Mouse (Mus musculus) MEL (cell line): ENCODE results near the gene Adcy7. TPM values are rescaled to one million over a fixed set of nuclear protein-coding genes. Genes with fewer than 3 reads are reported as not detected.

Experiments used
- DNase-seq: peaks from one replicate; pipeline ENCODE4 v3.0.0; 2011; ENCODE audit warnings: low read depth, low spot score
- H3K27ac ChIP-seq: 2 replicates; pipeline ENCODE4 v1.5.1; 2012; ENCODE audit warnings: low read depth, mild to moderate bottlenecking, control low read depth, low read length, moderate library complexity; ENCODE audit not compliant: control insufficient read depth
- H3K27me3 ChIP-seq, 2 experiments: fragments of 150-350 bp in 1 of 2; sonication (generic) in 1 of 2; 2 replicates each; pipeline ENCODE4 v1.6.1; 2012; ENCODE audit warnings: low read length in 2 of 2, mild to moderate bottlenecking in 2 of 2, improper control_type of control experiment in 1 of 2, moderate library complexity in 1 of 2; ENCODE audit not compliant: insufficient read depth in 2 of 2, control insufficient read depth in 1 of 2
- H3K36me3 ChIP-seq, 2 experiments: 2 replicates each; pipeline ENCODE4 v1.6.1; 2012 to 2014; ENCODE audit warnings: low read length in 2 of 2, improper control_type of control experiment in 1 of 2, inconsistent platforms in 1 of 2, mild to moderate bottlenecking in 1 of 2; ENCODE audit not compliant: insufficient read depth in 2 of 2, control insufficient read depth in 1 of 2
- H3K4me1 ChIP-seq, 2 experiments: fragments of 150-350 bp in 1 of 2; sonication (generic) in 1 of 2; 2 replicates each; pipeline ENCODE4 v1.6.1; 2012; ENCODE audit warnings: low read length in 2 of 2, improper control_type of control experiment in 1 of 2, mild to moderate bottlenecking in 1 of 2; ENCODE audit not compliant: insufficient read depth in 2 of 2, control insufficient read depth in 1 of 2
- H3K4me3 ChIP-seq, 2 experiments: fragments of 150-350 bp in 1 of 2; sonication (generic) in 1 of 2; 2 replicates each; pipeline ENCODE4 v1.5.1; 2012; ENCODE audit warnings: low read depth in 2 of 2, low read length in 2 of 2, mild to moderate bottlenecking in 2 of 2, moderate library complexity in 2 of 2, control low read depth in 1 of 2, improper control_type of control experiment in 1 of 2; ENCODE audit not compliant: control insufficient read depth in 1 of 2, insufficient read depth in 1 of 2
- H3K79me2 ChIP-seq: 2 replicates; pipeline ENCODE4 v1.6.1; 2012; ENCODE audit warnings: mild to moderate bottlenecking, low read length, moderate library complexity; ENCODE audit not compliant: control insufficient read depth, poor library complexity, insufficient read depth
- H3K9ac ChIP-seq: 2 replicates; pipeline ENCODE4 v1.6.1; 2012; ENCODE audit warnings: low read depth, mild to moderate bottlenecking, control low read depth, low read length, moderate library complexity; ENCODE audit not compliant: control insufficient read depth, poor library complexity, severe bottlenecking
- H3K9me3 ChIP-seq: fragments of 150-350 bp; sonication (generic); replicated peaks from 2 replicates; pipeline ENCODE4 v1.6.1; 2012; ENCODE audit warnings: mild to moderate bottlenecking, low read length, improper control_type of control experiment, moderate library complexity; ENCODE audit not compliant: insufficient read depth
- BHLHE40 ChIP-seq: IDR thresholded peaks from 2 replicates; pipeline ENCODE4 v1.6.1; 2012; ENCODE audit warnings: low read depth, mild to moderate bottlenecking, inconsistent platforms, low read length, improper control_type of control experiment, borderline replicate concordance
- CTCF ChIP-seq, 3 experiments: IDR thresholded peaks in 2 of 3; conservative IDR thresholded peaks in 1 of 3; 2 replicates each; pipeline ENCODE4 v1.5.1; 2011 to 2012; ENCODE audit warnings: low read length in 3 of 3, low read depth in 2 of 3, mild to moderate bottlenecking in 2 of 3, improper control_type of control experiment in 1 of 3, inconsistent platforms in 1 of 3, mixed read lengths in 1 of 3, moderate library complexity in 1 of 3; ENCODE audit not compliant: control insufficient read depth in 1 of 3, insufficient read depth in 1 of 3, poor library complexity in 1 of 3, severe bottlenecking in 1 of 3
- ELF1 ChIP-seq: IDR thresholded peaks from 2 replicates; pipeline ENCODE4 v1.6.1; 2014; ENCODE audit warnings: low read depth, mild to moderate bottlenecking, inconsistent platforms, low read length, improper control_type of control experiment, moderate library complexity
- ETS1 ChIP-seq: IDR thresholded peaks from 2 replicates; pipeline ENCODE4 v1.6.1; 2012; ENCODE audit warnings: low read depth, mild to moderate bottlenecking, inconsistent platforms, low read length, improper control_type of control experiment, moderate library complexity
- HCFC1 ChIP-seq: IDR thresholded peaks from 2 replicates; pipeline ENCODE4 v1.6.1; 2012; ENCODE audit warnings: low read depth, mild to moderate bottlenecking, inconsistent platforms, low read length, improper control_type of control experiment, moderate library complexity
- JUND ChIP-seq: IDR thresholded peaks from 2 replicates; pipeline ENCODE4 v1.6.1; 2011; ENCODE audit warnings: low read depth, mild to moderate bottlenecking, improper control_type of control experiment, low read length
- MAX ChIP-seq: IDR thresholded peaks from 2 replicates; pipeline ENCODE4 v1.6.1; 2011; ENCODE audit warnings: low read length, improper control_type of control experiment
- MEF2A ChIP-seq: IDR thresholded peaks from 2 replicates; pipeline ENCODE4 v1.6.1; 2014; ENCODE audit warnings: low read depth, mild to moderate bottlenecking, inconsistent platforms, low read length, improper control_type of control experiment; ENCODE audit not compliant: poor library complexity, insufficient replicate concordance, severe bottlenecking; ENCODE audit errors: extremely low read depth
- MXI1 ChIP-seq: IDR thresholded peaks from 2 replicates; pipeline ENCODE4 v1.6.1; 2011; ENCODE audit warnings: mild to moderate bottlenecking, low read depth, low read length, improper control_type of control experiment
- POLR2AphosphoS5 ChIP-seq: IDR thresholded peaks from 2 replicates; pipeline ENCODE4 v1.6.1; 2012; ENCODE audit warnings: low read depth, borderline replicate concordance, mild to moderate bottlenecking, inconsistent platforms, low read length, moderate library complexity, mixed read lengths
- RAD21 ChIP-seq: IDR thresholded peaks from 2 replicates; pipeline ENCODE4 v1.6.1; 2011; ENCODE audit warnings: mild to moderate bottlenecking, low read depth, low read length, improper control_type of control experiment
- SIN3A ChIP-seq: IDR thresholded peaks from 2 replicates; pipeline ENCODE4 v1.6.1; 2012; ENCODE audit warnings: low read length, improper control_type of control experiment, inconsistent platforms
- SMC3 ChIP-seq: IDR thresholded peaks from 2 replicates; pipeline ENCODE4 v1.6.1; 2011; ENCODE audit warnings: low read depth, low read length, improper control_type of control experiment
- USF1 ChIP-seq: IDR thresholded peaks from 2 replicates; pipeline ENCODE4 v1.6.1; 2014; ENCODE audit warnings: low read depth, mild to moderate bottlenecking, inconsistent platforms, low read length, improper control_type of control experiment, moderate library complexity
- polyA plus RNA-seq, 2 experiments: library from polyadenylated mRNA; stranded (reverse) in 1 of 2; unstranded in 1 of 2; fragments of >175 nt in 1 of 2; fragments of >200 nt in 1 of 2; gene quantifications; 2 replicates each; pipeline versions ENCODE4 v1.2.1 to v1.2.4; 2012; ENCODE audit warnings: low replicate concordance in 2 of 2, low read depth in 1 of 2; ENCODE audit not compliant: insufficient read length in 2 of 2, insufficient read depth in 1 of 2, missing spikeins in 1 of 2
- total RNA-seq: library from RNA; depleted of rRNA; stranded (reverse); fragments of 300-350 nt; gene quantifications from 2 replicates; pipeline ENCODE4 v1.2.3, GENCODE M21; 2012

The Adcy7 gene
- total and polyA plus RNA-seq, 3 experiments, result 62.9 to 83.7 TPM; not detected in 1

- Histone ChIP-seq H3K79me2 (peaks cover 34% of the 10 kb centered on the region), H3K4me3 (no peak overlapping the region), H3K9ac (no peak overlapping the region), H3K27ac (no peak overlapping the region), H3K36me3 (peaks cover 18 to 37% of the 10 kb centered on the region in 2 experiments), H3K4me1 (peaks cover 0 to 6% of the 10 kb centered on the region in 2 experiments; a peak in 2 of 4 replicates), H3K27me3 (no peaks in the 10 kb centered on the region), H3K9me3 (no peaks in the 10 kb centered on the region)
- TF ChIP-seq SMC3 (peak; percentile 24; the same call in 1 of the 2 replicates), CTCF (IDR thresholded peaks at IDR 0.05 in 2 of 3, conservative IDR thresholded peaks at IDR 0.05 in 1 of 3; ENCODE audit: control insufficient read depth in 1 of 3, insufficient read depth in 1 of 3, low read depth in 2 of 3, low read length in 3 of 3, poor library complexity in 1 of 3, severe bottlenecking in 1 of 3) (peak in 2 of 3 experiments; percentile 9 to 49; a peak in 2 of 6 replicates), BHLHE40 (no peak), POLR2AphosphoS5 (no peak), RAD21 (peak; percentile 52)
- DNase-seq, result no peak
Observed at GRCm38 (mm10) chr8:88357946-88358345, 85.7 kb downstream of the Adcy7 start.

- Histone ChIP-seq H3K9ac (peak overlapping the region; percentile 91), H3K79me2 (peaks cover 34% of the 10 kb centered on the region), H3K4me1 (peaks cover 0 to 8% of the 10 kb centered on the region in 2 experiments; a peak in 2 of 4 replicates), H3K9me3 (no peaks in the 10 kb centered on the region)
- TF ChIP-seq HCFC1 (no peak), ELF1 (no peak), MAX (no peak), JUND (no peak), MXI1 (no peak), USF1 (no peak), RAD21 (peak; percentile 21), SIN3A (no peak), MEF2A (no peak), CTCF (IDR thresholded peaks at IDR 0.05 in 2 of 3, conservative IDR thresholded peaks at IDR 0.05 in 1 of 3; ENCODE audit: control insufficient read depth in 1 of 3, insufficient read depth in 1 of 3, low read depth in 2 of 3, low read length in 3 of 3, poor library complexity in 1 of 3, severe bottlenecking in 1 of 3) (peak in 2 of 3 experiments; percentile 22 to 44; a peak in 4 of 6 replicates), SMC3 (peak; percentile 46), ETS1 (no peak)
- TF ChIP-seq, all 39 proteins: peak for 3
- no peaks in the 10 kb centered on the region for H3K27me3 ChIP-seq
- peak; percentile 67 for DNase-seq
- peak overlapping the region; percentile 54 to 99 for H3K4me3 ChIP-seq
- peaks cover 18 to 27% of the 10 kb centered on the region in 2 experiments for H3K36me3 ChIP-seq
- no peak overlapping the region for H3K27ac ChIP-seq
Observed at GRCm38 (mm10) chr8:88359959-88360358, 87.8 kb downstream of the Adcy7 start.
